ENCODE assay signal across 32 mouse cellular contexts in genomic region chr1:107638459-107638858, GRCm38 (mm10). TPM values are rescaled to one million over a fixed set of nuclear protein-coding genes. Genes with fewer than 3 reads are reported as not detected.
"Had no signal": no experiment of that assay in that cellular context is flagged by ENCODE, and none has a peak within 500 bp of the region (broad histone marks: within the 10 kb centered on the region; RNA-seq: fewer than 3 reads in every experiment).

No protein-coding gene starts in this region.

- H3K4me1 ChIP-seq: limb, embryonic 10.5 days; limb, embryonic 12.5 days; limb, embryonic 13.5 days; limb, embryonic 15.5 days; liver, embryonic 12.5 days; liver, embryonic 13.5 days; liver, embryonic 15.5 days; lung, embryonic 15.5 days; megakaryocyte, embryonic 14.5 days; midbrain, embryonic 12.5 days; midbrain, embryonic 13.5 days; neural tube, embryonic 12.5 days had no signal

- H3K27me3 ChIP-seq: limb, embryonic 12.5 days; limb, embryonic 13.5 days; limb, embryonic 15.5 days; liver, embryonic 12.5 days; liver, embryonic 13.5 days; liver, embryonic 15.5 days; lung, embryonic 15.5 days; megakaryocyte, embryonic 14.5 days; midbrain, embryonic 12.5 days; midbrain, embryonic 13.5 days; midbrain, embryonic 15.5 days; neural tube, embryonic 12.5 days had no signal

- H3K9me3 ChIP-seq: limb, embryonic 10.5 days; limb, embryonic 12.5 days; limb, embryonic 13.5 days; limb, embryonic 15.5 days; liver, embryonic 12.5 days; liver, embryonic 13.5 days; liver, embryonic 15.5 days; lung, embryonic 15.5 days; midbrain, embryonic 12.5 days; midbrain, embryonic 13.5 days; midbrain, embryonic 15.5 days; neural tube, embryonic 12.5 days had no signal

- H3K4me3 ChIP-seq: limb, embryonic 10.5 days; limb, embryonic 12.5 days; limb, embryonic 13.5 days; limb, embryonic 15.5 days; liver, embryonic 12.5 days; liver, embryonic 13.5 days; liver, embryonic 15.5 days; lung, embryonic 15.5 days; megakaryocyte, embryonic 14.5 days; midbrain, embryonic 12.5 days; midbrain, embryonic 13.5 days; midbrain, embryonic 15.5 days; myocyte; neural tube, embryonic 12.5 days had no signal

- DNase-seq: left cerebral cortex, postnatal 4 days; liver; liver, embryonic 13.5 days; liver, postnatal 0 days; lung, adult 18-20 months; lung, adult 2 months; lung, embryonic 14.5 days; lung, postnatal 10 days; lung, postnatal 14 days; lung, postnatal 36 days; lung, postnatal 4 days; midbrain, embryonic 14.5 days had no signal

- H3K9ac ChIP-seq: limb, embryonic 12.5 days; limb, embryonic 13.5 days; limb, embryonic 15.5 days; liver, embryonic 12.5 days; liver, embryonic 13.5 days; liver, embryonic 14.5 days; liver, embryonic 15.5 days; liver, postnatal 0 days; lung, embryonic 14.5 days; lung, embryonic 15.5 days; midbrain, embryonic 12.5 days; midbrain, embryonic 13.5 days; midbrain, embryonic 15.5 days; neural tube, embryonic 12.5 days had no signal

- H3K27ac ChIP-seq: limb, embryonic 10.5 days; limb, embryonic 12.5 days; limb, embryonic 13.5 days; limb, embryonic 15.5 days; liver, embryonic 12.5 days; liver, embryonic 13.5 days; liver, embryonic 14.5 days; liver, embryonic 15.5 days; lung, embryonic 15.5 days; macrophage; midbrain, embryonic 12.5 days; midbrain, embryonic 13.5 days; midbrain, embryonic 15.5 days; neural tube, embryonic 12.5 days had no signal

- H3K4me2 ChIP-seq: limb, embryonic 12.5 days; limb, embryonic 13.5 days; limb, embryonic 15.5 days; liver, embryonic 11.5 days; liver, embryonic 12.5 days; liver, embryonic 13.5 days; liver, embryonic 15.5 days; lung, embryonic 14.5 days; lung, embryonic 15.5 days; midbrain, embryonic 12.5 days; midbrain, embryonic 13.5 days; midbrain, embryonic 15.5 days; neural tube, embryonic 12.5 days had no signal

- H3K36me3 ChIP-seq: limb, embryonic 10.5 days; limb, embryonic 12.5 days; limb, embryonic 13.5 days; limb, embryonic 15.5 days; liver, embryonic 12.5 days; liver, embryonic 13.5 days; liver, embryonic 15.5 days; lung, embryonic 15.5 days; midbrain, embryonic 12.5 days; midbrain, embryonic 13.5 days; midbrain, embryonic 15.5 days; neural tube, embryonic 12.5 days had no signal

- ATAC-seq: liver, embryonic 12.5 days; liver, postnatal 0 days; lung, postnatal 0 days; midbrain, embryonic 13.5 days; midbrain, embryonic 15.5 days; midbrain, embryonic 16.5 days had no signal

RNA-seq across cellular contexts. Expression of gene Serpinb8, which starts 48.7 kb away (rescaled TPM):
- total RNA-seq: megakaryocyte progenitor cell, adult 5-6 weeks; megakaryocyte-erythroid progenitor cell, adult 5-6 weeks had no signal
